Mouse (Mus musculus) mammary gland, adult 2 months (tissue): ENCODE results near the gene Olfr1396. TPM values are rescaled to one million over a fixed set of nuclear protein-coding genes. Genes with fewer than 3 reads are reported as not detected.

Source experiments
- polyA plus RNA-seq: library from polyadenylated mRNA; depleted of rRNA; stranded (reverse); fragments of >200 nt; gene quantifications from 2 replicates; pipeline ENCODE4 v1.2.3, GENCODE M21; 2012; ENCODE audit warnings: low replicate concordance; rRNA removed

The Olfr1396 gene
- polyA plus RNA-seq, result 0.97 and 2.1 TPM in 2 replicates

DNA sequence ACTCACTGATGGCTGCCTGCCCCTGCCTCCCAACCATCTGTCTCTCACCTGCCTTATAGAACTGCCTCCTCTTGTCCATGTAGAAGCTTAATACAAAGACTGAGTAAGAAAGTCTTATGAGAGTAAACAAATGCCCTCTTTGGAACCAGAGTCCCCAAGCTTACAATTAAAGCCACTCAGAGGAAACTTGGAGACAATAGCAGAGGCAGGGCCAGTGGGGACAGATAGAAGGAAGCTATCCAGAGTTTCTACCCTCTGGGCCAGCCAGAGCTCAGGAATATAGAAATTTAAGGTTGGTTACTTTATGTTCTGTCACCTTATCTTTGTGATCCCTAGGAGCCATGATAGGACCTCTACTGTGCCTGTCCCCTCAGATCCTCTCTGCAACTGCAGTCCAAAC lies at the start of gene Olfr1396:
Olfr1396 (minus strand) TSS at position 101 of the 400 bp plus-strand sequence.

DNA sequence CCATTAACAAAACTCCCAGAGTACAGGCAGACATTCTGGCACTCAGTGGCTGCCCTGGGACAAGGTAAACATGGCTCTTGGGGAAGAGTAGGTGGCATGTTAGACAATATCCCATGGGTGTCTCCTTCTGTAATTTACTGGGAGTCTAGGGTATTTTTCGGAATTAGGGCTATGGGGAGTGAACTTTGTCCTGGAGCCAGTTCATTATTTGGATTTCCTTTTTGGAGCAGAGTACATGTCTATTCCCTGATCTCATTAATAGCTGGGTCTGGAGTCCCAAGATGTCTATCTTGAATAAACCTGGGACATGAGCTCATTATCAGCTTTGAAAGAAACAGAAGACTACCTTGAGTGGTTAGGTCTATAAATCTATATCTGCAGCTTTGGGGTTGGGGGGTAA lies 39.4 kb upstream of the Olfr1396 start, which contains the start of gene Olfr1394:
Olfr1394 (plus strand) TSS at position 301 of the 400 bp plus-strand sequence.

DNA sequence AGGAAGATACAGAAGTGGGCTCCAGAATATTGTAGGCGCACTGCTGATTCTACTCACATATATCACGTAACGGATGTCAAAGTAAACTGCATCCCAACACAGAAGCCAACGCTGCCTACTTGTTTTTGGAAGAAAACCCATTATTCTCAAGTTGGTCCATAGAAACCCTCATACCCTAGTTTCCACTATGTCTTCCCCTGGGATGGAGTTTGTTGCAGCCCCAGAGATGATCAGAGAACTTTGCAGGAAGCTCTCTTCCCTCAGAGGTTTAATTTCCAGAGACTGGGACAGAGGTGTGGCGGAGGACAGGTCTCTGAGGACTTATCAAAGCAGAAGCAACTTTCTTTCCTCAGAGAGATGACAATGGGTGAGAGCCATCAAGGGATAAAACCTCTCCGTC lies 27.3 kb upstream of the Olfr1396 start, which contains the start of gene Olfr1395:
Olfr1395 (plus strand) TSS at position 301 of the 400 bp plus-strand sequence.

DNA sequence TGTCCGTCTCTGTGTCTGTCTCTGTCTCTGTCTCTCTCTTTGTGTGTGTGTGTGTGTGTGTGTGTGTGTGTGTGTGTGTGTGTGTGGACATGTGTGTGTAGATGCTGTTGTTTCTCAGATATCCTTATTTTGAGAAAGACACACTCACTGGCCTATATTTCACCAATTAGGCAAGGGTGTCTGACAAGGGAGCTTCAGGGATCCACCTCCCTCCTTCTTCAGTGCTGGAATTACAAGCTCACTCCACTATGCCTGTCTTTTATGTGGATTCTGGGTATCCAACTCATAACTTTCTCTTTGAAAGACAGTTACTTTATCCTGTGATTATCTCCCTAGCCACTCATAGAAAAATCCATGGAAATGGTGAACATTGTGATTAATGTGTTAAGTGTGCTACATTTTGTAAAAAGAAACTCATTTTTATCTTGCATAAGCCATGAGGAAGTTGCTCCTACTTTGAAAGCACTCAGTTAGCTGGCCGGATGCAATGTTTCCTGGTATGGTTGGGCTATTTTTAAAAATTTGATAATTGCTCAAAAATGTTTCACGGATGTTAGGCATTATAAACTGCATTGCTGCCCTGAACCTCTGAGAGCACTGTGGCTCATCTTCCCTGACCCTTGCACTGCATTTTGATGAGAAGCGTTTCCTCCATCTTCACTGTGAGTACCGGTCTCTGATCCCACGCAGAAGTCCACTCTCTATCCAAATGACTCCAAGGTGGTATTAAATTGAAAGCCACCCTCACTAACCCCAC lies 38.5 kb downstream of the Olfr1396 start, which contains the start of gene Ifi47:
Ifi47 (plus strand) TSS at position 587 of the 757 bp plus-strand sequence.

DNA sequence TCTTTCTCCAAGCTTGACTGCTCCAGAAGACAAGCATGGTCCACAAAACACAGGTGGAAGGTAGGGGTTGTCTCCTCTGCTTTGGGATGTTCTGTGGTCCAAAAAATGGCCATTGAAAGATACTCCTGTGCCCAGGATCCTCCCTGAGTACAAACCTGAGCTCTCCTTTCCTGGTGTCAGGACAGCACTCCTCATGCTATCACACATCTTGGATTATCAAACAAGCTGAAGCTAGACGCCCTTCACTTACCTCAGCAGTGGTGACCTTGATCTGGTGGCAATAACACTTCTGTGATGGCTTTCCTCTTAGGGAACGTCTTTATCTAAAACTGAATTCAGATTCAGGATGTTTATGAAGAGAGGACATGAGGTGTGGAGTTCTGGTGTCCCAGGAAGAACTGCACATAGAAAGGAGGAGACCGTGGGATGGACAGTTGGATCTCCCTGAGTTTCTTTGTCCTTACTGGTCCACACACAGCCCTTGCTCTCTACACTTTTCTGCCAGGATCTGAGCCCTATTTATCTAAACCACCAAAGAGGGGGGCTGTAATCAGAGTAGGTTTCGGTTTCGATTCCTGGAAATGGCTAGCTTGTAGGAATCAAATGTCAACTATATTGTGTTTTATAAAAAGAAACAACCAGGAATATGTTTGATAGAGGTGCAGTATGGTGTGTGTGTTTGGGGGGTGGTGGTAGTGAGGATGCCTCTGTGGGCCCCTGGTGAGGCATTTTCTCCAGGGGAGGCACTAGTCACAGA lies 50.8 kb downstream of the Olfr1396 start, which contains the start of gene Tgtp2:
Tgtp2 (minus strand) TSS at position 494 of the 757 bp plus-strand sequence.

Other genes with a start within 250 kb of the Olfr1396 start
- 10.3 and 23.6 TPM in 2 replicates for gene Irgm1, start 243.2 kb downstream of the Olfr1396 start, polyA plus RNA-seq
- 0.55 and 1.9 TPM in 2 replicates for gene Gm5431, start 212.7 kb downstream of the Olfr1396 start, polyA plus RNA-seq
- 10.3 and 17.1 TPM in 2 replicates for gene Psme2b, start 168.7 kb downstream of the Olfr1396 start, polyA plus RNA-seq
- 0.11 and 0.16 TPM in 2 replicates for gene Olfr56, start 136.0 kb downstream of the Olfr1396 start, polyA plus RNA-seq
- 10.4 and 15.4 TPM in 2 replicates for gene 9930111J21Rik1, start 135.5 kb downstream of the Olfr1396 start, polyA plus RNA-seq
- 0.35 and 1.3 TPM in 2 replicates for gene Gm12185, start 122.6 kb downstream of the Olfr1396 start, polyA plus RNA-seq
- gene Tgtp1, start 120.7 kb downstream of the Olfr1396 start, polyA plus RNA-seq, result 3.6 and 7.0 TPM in 2 replicates
- gene 9930111J21Rik2, start 63.6 kb downstream of the Olfr1396 start, polyA plus RNA-seq, result 6.7 and 7.0 TPM in 2 replicates
- 10.1 and 32.6 TPM in 2 replicates for gene Tgtp2, start 50.7 kb downstream of the Olfr1396 start, polyA plus RNA-seq
- gene Ifi47, start 38.3 kb downstream of the Olfr1396 start, polyA plus RNA-seq, result 15.1 and 19.8 TPM in 2 replicates
- gene Olfr1395, start 27.4 kb upstream of the Olfr1396 start, polyA plus RNA-seq, result not detected in 2 replicates
- not detected in 2 replicates for gene Olfr1394, start 39.5 kb upstream of the Olfr1396 start, polyA plus RNA-seq
- 35.1 and 63.1 TPM in 2 replicates for gene Btnl9, start 72.3 kb upstream of the Olfr1396 start, polyA plus RNA-seq
- 2.8 and 3.1 TPM in 2 replicates for gene Zfp62, start 88.4 kb upstream of the Olfr1396 start, polyA plus RNA-seq
- gene Mgat1, start 129.3 kb upstream of the Olfr1396 start, polyA plus RNA-seq, result 152 and 226 TPM in 2 replicates
- gene Olfr1393, start 163.4 kb upstream of the Olfr1396 start, polyA plus RNA-seq, result 0.13 and 0.14 TPM in 2 replicates
- gene Olfr1392, start 170.4 kb upstream of the Olfr1396 start, polyA plus RNA-seq, result 0.04 TPM in 1 of 2 replicates, not detected in the other
- gene Olfr10, start 189.9 kb upstream of the Olfr1396 start, polyA plus RNA-seq, result not detected in 2 replicates
- gene Olfr1391, start 207.9 kb upstream of the Olfr1396 start, polyA plus RNA-seq, result not detected in 2 replicates
- not detected in 2 replicates for gene Olfr1390, start 220.3 kb upstream of the Olfr1396 start, polyA plus RNA-seq